Mouse (Mus musculus) urinary bladder, postnatal 4 days (tissue): ENCODE measurements around the gene S100a3.

Experiments
- DNase-seq, 2 experiments: peaks; one replicate each; pipeline ENCODE4 v3.0.0; 2021 to 2022; ENCODE audit warnings: low spot score in 2 of 2

The S100a3 gene

DNA sequence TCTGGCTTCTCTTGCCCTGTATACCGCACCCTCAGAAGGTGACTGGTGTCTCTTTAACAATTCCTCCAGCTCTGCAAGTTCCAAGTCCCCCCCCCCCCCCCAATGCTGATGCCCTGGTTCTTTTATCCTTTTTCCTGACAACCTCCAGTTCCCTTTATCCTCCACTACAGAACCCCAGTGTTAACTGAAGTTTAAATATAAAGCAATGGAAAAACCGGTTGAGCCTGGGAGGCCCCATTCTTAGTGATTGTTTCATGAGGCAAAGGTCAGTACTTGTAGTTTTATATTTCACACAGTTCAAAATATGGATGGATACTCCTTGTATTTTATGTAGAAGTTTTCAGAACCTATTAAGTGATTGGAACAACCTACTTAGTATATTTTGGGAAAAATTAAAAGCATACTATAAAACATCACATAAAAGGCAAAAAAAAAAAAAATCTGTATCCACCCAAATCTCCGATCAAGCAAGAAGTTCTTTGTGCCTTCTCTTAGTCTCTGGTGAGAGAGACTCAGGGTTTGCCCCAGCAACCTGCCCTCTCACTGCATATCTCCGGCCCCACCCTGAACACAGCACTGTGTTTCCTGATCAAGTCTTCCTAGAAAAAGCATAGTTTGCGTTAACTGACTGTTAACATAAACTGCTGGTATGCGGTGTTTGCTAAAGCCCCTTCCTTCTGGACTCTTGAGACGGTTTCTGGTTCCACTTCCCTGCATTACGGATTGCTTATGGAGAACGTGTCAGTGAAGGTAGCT is 66.1 kb downstream of the S100a3 start:
- DNase-seq = no peak

DNA sequence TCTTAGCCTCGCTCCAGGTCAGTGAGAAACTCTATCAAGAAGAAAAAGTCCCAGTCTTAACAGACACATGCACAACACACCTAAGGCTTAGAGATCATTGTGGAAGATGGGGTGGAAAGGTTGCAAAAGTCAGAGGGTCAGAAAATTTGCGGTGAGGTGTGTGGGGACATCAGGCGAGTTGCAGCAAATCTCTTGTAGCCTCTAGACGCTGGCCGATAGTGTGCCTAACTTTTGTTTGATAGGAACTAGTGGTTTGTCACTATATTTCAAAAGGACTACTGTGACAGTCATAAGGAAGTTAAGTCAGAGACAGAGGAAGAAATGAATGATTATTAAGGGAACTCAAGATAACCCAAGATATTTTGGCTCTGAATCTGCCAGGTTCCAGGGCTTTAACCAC is 67.0 kb downstream of the S100a3 start:
- DNase-seq = no peak

DNA sequence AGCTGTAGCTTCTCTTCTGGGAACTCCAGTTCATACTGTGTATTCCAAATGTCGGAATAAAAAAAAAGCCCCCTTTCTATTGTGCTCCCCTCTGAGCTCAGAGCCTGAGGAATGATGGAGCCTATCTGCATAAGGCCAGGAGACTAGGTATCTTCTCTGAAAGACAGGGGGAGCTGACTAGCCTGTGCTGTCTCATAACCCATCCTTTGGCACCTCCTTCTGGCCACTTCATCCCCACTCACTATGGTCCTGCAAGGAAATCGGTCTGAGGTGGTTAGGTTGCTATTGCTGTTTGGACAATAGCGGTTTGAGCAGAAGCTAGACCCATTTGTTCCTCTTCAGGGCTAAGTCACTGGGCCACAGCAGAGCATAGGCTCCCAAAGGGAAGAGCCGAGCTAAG is 67.4 kb downstream of the S100a3 start:
- no peak for DNase-seq

DNA sequence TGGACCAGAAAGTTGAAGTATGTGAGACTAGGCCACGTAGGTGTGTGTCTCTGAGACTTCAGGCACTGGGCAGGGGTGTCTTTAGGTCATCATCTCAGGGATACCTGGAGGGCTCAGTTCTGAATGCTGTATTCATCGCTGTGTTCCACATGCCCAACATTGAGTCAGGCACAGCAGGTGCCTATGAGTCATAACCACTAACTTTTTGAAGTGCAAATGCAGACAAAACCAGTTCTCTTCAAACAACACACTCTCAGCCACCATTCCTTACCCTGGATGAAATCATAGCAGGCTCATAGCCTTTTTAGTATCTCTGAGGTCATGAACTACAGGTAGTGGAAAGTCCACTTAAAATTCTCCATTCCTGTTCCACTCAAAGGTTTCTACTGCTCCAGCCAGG is 68.9 kb downstream of the S100a3 start:
- DNase-seq = no peak

DNA sequence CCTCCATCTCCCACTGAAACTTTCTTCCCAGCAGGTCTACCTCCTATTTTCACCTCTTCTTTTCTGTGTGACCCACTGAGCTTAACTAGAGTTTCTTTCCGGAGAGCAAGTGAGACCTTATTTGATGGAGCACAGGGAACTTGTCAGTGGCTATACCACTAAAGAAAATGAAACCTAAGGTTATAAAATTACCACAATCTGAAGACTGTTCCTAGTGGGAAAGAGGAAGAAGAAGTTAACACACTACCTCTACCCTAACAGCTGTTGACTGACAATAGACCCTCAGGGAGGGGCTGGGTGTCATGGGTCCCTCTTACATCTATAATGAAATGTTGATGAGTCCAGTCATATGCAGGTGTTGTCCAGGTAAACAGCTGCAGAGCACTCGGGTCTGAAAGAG is 71.6 kb downstream of the S100a3 start:
- no peak for DNase-seq

DNA sequence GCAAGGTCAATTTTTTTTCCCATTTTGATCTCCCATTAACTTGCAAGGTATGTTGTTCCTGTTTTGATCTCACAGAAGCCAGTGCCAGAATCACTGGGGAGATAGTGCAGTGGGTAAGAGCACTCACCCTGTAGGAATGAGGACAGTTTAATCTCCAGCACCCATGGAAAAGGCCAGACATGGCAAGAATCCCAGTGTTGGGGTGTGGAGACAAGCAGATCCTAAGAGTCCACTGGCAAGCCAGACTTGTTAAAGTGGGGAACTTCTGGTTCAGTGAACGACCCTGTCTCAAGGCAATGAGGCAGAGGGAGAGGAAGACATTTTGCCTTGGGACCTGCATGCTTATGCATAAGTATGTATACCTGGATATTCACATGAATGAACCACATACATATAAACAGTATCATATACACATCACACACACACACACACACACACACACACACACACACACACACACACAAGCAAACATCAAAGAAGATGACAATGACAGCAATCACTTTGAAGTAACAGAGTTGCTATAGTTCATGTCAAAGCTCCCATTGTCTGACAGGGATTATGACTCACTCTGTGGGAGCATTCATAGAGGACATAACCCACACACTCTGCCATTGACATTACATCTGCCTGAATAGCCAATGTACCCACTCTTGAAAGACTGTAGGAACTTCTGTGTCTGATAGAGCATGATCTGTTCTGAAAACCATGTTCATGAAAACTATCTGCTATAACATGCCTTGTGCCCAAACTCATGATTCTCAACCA is 78.3 kb downstream of the S100a3 start:
- DNase-seq = no peak

DNA sequence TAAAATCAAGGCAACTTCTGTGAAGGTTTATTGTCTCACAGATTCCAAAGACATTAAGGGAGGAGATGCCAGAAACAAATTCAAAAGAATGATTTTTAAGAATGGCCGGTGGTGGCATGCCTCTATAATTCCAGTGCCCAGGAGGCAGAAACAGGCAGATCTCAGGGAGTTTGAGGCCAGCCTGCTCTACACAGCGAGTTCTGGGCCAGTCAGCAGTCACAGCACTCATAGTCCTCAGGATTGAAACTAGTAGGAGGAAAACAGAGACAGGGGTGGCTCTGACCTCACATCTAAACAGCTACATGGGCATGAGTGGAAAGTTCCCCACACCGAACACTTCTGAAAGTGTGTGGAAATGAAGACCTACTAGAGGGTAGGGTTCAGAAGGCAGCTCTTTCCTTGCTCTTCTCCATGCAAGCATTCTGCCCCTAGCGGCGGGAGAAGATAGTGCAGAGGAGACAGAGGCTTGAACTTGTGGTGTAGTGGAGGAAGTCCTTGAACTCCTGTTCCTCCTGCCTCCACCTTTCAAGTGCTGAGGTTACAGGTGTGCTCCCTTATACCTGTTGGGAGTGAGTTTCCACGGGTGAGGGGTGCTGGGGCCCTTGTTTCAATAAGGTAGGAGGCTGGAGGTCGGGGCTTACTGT is 79.3 kb downstream of the S100a3 start:
- no peak for DNase-seq

DNA sequence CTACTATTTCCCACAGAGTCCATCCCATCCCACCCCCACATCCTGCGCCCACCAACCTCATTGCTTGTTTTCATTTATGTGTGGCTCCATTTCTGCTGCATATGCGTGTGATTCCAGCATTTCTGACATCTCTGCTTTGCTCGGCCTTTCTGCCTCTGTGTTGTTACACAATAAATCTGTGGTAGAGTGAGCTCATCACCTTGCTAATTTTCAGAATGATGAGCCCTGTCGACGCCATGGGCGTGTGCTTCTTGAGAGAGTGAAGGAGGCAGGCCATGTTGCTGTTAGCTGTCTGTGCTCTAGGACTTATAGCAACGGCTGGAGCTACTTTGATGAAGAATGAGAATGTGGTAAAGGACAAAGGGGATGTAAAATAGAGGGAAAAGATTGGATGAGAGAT is 80.6 kb downstream of the S100a3 start:
- DNase-seq = no peak

DNA sequence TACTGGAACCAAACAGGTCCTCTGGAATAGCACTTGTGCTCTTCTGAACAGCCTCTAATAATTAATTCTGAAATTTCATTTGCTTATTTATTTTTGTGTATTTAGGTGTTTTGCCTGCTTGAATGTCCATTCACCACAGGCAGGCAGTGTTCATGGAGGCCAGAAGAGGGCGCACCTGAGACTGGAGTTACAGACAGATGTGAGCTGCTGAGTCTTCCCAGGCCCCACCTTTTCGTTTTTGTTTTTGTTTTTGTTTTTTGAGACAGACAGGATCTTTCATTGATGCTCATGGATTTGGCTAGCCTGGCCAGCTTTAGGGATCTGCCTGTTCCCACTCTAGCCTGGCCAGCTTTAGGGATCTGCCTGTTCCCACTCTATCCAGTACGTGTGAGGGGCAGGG is 83.8 kb downstream of the S100a3 start:
- DNase-seq = peak in 1 of 2 experiments; percentile 67

DNA sequence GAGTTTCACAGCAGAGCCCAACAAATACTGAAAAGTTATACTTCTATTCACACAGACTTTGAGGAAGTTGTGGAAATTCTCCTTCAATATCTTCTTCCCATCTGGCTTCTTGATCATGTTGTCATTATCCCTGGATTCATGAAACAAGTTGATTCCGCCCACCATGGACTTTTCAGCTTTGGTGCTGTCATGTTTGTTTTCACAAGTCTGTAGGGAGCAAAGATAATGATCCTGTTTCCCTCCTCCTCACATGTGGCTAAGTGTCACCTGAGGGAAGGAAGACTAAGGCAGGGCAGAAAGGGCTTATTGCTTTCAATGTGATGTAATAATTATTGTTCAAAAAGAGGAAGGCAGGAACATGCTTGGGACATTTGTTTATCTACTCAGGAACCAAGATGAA is 86.9 kb downstream of the S100a3 start:
- no peak for DNase-seq

DNA sequence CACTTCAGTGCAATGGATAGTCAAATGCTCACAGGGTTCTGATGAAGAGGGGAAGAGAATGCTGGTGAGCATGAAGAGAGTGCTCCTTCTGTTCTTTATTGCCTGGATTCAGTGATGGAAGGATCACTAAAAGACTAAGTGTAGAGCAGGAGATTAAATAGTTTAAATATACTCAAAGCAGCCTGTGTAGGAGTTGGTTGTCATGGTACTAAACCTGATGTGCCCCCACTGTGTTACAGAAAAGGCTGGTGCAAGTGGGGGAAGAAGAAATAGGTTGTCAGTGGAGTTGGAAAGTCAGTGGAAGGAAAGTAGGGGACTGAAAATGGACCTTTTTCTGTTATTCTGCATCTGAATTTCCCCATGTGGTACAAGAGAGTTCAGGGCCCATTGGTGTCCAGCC is 88.6 kb downstream of the S100a3 start:
- DNase-seq = no peak

DNA sequence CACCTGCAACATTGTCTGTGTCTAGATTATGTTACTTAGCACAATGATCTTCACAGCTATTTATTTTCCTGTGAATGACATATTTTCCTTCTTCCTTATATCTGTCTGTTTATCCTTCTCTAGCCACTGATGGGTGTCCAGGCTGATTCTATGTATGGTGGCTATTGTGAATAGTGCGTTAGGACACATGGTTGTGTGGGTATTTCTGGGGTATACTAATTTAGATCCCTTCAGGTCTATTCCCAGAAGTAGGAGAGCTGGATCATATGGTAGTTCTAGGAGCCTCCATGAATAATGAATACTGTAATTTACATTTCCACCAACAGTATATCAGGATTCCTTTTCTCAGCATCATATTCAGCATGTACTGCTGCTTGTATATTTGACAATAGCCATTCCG is 89.5 kb downstream of the S100a3 start:
- no peak for DNase-seq
